Mouse (Mus musculus) bone marrow macrophage, adult 2 months (primary cell): ENCODE measurements at regions not wholly inside any gene's neighbourhood (a gene's known extent, or its start where the extent isn't known, plus 50 kb on each side); places are given as distances from the start of the nearest gene placed in this dataset.

Experiments
- CTCF ChIP-seq: IDR thresholded peaks from 2 replicates; pipeline ENCODE4 v1.5.1; 2012; ENCODE audit warnings: low read depth, mild to moderate bottlenecking, low read length, moderate library complexity
- POLR2A ChIP-seq: IDR thresholded peaks from 2 replicates; pipeline ENCODE4 v1.6.1; 2012; ENCODE audit warnings: mild to moderate bottlenecking, low read depth, low read length, borderline replicate concordance

DNA sequence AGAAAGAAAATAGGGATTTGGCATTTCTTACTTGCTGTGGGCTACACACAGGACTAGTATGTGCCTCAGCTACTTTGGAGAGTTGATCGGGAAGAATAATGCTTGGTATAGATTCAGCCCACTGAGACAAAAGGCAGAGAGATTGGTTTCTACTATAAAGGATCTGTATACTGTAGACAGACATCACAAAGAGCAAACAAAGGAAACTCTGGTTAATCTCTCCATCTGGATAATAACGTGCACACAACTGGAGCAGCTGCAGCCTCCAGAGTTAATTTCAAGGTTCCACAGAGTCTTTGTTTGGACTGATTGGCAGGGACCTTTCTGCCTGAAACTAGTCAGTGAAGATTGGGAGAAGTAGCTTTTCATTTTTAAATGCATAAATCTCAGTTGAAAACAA lies 322.5 kb upstream of the Mms22l start:
- TF ChIP-seq CTCF: no peak
- no peak for TF ChIP-seq POLR2A
